Mouse (Mus musculus): ENCODE measurements around the gene Fam208b.

DNA sequence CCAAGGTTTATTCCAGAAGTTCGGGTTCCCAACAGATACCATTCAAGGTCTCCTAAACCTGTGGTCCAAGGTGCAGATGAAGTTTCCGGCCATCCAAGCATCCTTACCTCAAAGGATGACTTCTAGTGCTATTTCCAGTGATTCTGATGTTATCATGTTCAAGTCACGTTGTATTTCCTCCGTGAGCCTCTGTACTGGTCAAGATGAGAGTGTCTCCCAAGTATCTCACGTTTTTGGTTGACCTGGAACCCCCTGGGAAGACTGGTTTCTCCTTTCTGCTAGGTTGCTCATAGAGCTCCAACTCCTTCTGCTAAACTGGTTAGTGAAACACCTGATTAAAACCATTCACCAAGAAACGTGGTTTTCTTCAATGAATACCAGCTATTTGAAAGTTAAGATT, 22.2 kb upstream of the Fam208b start:
- TF ChIP-seq CTCF (IDR thresholded peaks at IDR 0.05; ENCODE audit: control insufficient read depth, insufficient read depth, insufficient read length) (no peak), MAX (IDR thresholded peaks at IDR 0.05) (no peak), MYOG (IDR thresholded peaks at IDR 0.05; ENCODE audit: control insufficient read depth, extremely low read depth, insufficient read length) (no peak), FOSL1 (IDR thresholded peaks at IDR 0.05; ENCODE audit: insufficient read depth, low read length, poor library complexity, severe bottlenecking) (no peak), USF1 (IDR thresholded peaks at IDR 0.05; ENCODE audit: low read depth) (no peak), CEBPB (IDR thresholded peaks at IDR 0.05; ENCODE audit: low read depth) (no peak)

All from C2C12 (cell line).